Mouse (Mus musculus): Measurements from ENCODE around the gene Ppia. TPM values are rescaled to one million over a fixed set of nuclear protein-coding genes. Genes with fewer than 3 reads are reported as not detected.
"Not testable (repeated sequence)": the region's sequence is repeated elsewhere in the genome, so short reads cannot be mapped to it uniquely, and the experiment has no call there.

The Ppia gene
- total RNA-seq, 1 experiment from 2014 or later = 1,374 TPM

GRCm38 (mm10) chr11:6398141-6398540 lies 17.1 kb upstream of the Ppia start:
- ATAC-seq (replicated peaks in 1 of 2; ENCODE audit: insufficient read depth in 1 of 2, low FRiP score in 2 of 2, low TSS enrichment in 1 of 2, low read depth in 1 of 2, poor library complexity in 2 of 2, severe bottlenecking in 2 of 2) = no peak

GRCm38 (mm10) chr11:6402515-6403510 lies 12.4 kb upstream of the Ppia start:
- ATAC-seq (replicated peaks in 1 of 2; ENCODE audit: insufficient read depth in 1 of 2, low FRiP score in 2 of 2, low TSS enrichment in 1 of 2, low read depth in 1 of 2, poor library complexity in 2 of 2, severe bottlenecking in 2 of 2) = peak; percentile 28 to 48; a peak in 2 of 4 replicates

- no peak for ATAC-seq (replicated peaks in 1 of 2; ENCODE audit: insufficient read depth in 1 of 2, low FRiP score in 2 of 2, low TSS enrichment in 1 of 2, low read depth in 1 of 2, poor library complexity in 2 of 2, severe bottlenecking in 2 of 2)
These were observed 11.3 kb upstream of the Ppia start for GRCm38 (mm10) chr11:6403830-6404405.

- no peak for ATAC-seq (replicated peaks in 1 of 2; ENCODE audit: insufficient read depth in 1 of 2, low FRiP score in 2 of 2, low TSS enrichment in 1 of 2, low read depth in 1 of 2, poor library complexity in 2 of 2, severe bottlenecking in 2 of 2)
These were observed 10.3 kb upstream of the Ppia start for GRCm38 (mm10) chr11:6404699-6405566.

GRCm38 (mm10) chr11:6405591-6406081 lies 9.6 kb upstream of the Ppia start:
- ATAC-seq (replicated peaks in 1 of 2; ENCODE audit: insufficient read depth in 1 of 2, low FRiP score in 2 of 2, low TSS enrichment in 1 of 2, low read depth in 1 of 2, poor library complexity in 2 of 2, severe bottlenecking in 2 of 2) = no peak

GRCm38 (mm10) chr11:6406251-6407161 lies 8.7 kb upstream of the Ppia start:
- peak; percentile 35 to 56 for ATAC-seq (replicated peaks in 1 of 2; ENCODE audit: insufficient read depth in 1 of 2, low FRiP score in 2 of 2, low TSS enrichment in 1 of 2, low read depth in 1 of 2, poor library complexity in 2 of 2, severe bottlenecking in 2 of 2)

GRCm38 (mm10) chr11:6407162-6407621 lies 8.1 kb upstream of the Ppia start:
- no peak for ATAC-seq (replicated peaks in 1 of 2; ENCODE audit: insufficient read depth in 1 of 2, low FRiP score in 2 of 2, low TSS enrichment in 1 of 2, low read depth in 1 of 2, poor library complexity in 2 of 2, severe bottlenecking in 2 of 2)

- ATAC-seq (replicated peaks in 1 of 2; ENCODE audit: insufficient read depth in 1 of 2, low FRiP score in 2 of 2, low TSS enrichment in 1 of 2, low read depth in 1 of 2, poor library complexity in 2 of 2, severe bottlenecking in 2 of 2) = peak in 1 of 2 experiments; percentile 54; a peak in 2 of 4 replicates
These were observed 5.1 kb upstream of the Ppia start for GRCm38 (mm10) chr11:6410050-6410602.

- ATAC-seq (replicated peaks in 1 of 2; ENCODE audit: insufficient read depth in 1 of 2, low FRiP score in 2 of 2, low TSS enrichment in 1 of 2, low read depth in 1 of 2, poor library complexity in 2 of 2, severe bottlenecking in 2 of 2) = not testable (repeated sequence)
These were observed 4.5 kb upstream of the Ppia start for GRCm38 (mm10) chr11:6410755-6411154.

- ATAC-seq (replicated peaks in 1 of 2; ENCODE audit: insufficient read depth in 1 of 2, low FRiP score in 2 of 2, low TSS enrichment in 1 of 2, low read depth in 1 of 2, poor library complexity in 2 of 2, severe bottlenecking in 2 of 2) = no peak
These were observed 3.6 kb upstream of the Ppia start for GRCm38 (mm10) chr11:6411684-6412083.

GRCm38 (mm10) chr11:6413264-6413663 lies 2.0 kb upstream of the Ppia start:
- ATAC-seq (replicated peaks in 1 of 2; ENCODE audit: insufficient read depth in 1 of 2, low FRiP score in 2 of 2, low TSS enrichment in 1 of 2, low read depth in 1 of 2, poor library complexity in 2 of 2, severe bottlenecking in 2 of 2) = no peak

GRCm38 (mm10) chr11:6415551-6416404 lies 535 bp downstream of the Ppia start:
- ATAC-seq (replicated peaks in 1 of 2; ENCODE audit: insufficient read depth in 1 of 2, low FRiP score in 2 of 2, low TSS enrichment in 1 of 2, low read depth in 1 of 2, poor library complexity in 2 of 2, severe bottlenecking in 2 of 2) = peak; percentile 72 to 79

GRCm38 (mm10) chr11:6416405-6417034 lies 1.3 kb downstream of the Ppia start:
- ATAC-seq (replicated peaks in 1 of 2; ENCODE audit: insufficient read depth in 1 of 2, low FRiP score in 2 of 2, low TSS enrichment in 1 of 2, low read depth in 1 of 2, poor library complexity in 2 of 2, severe bottlenecking in 2 of 2) = peak; percentile 39 to 55; a peak in 3 of 4 replicates

- no peak for ATAC-seq (replicated peaks in 1 of 2; ENCODE audit: insufficient read depth in 1 of 2, low FRiP score in 2 of 2, low TSS enrichment in 1 of 2, low read depth in 1 of 2, poor library complexity in 2 of 2, severe bottlenecking in 2 of 2)
These were observed 1.8 kb downstream of the Ppia start for GRCm38 (mm10) chr11:6417069-6417468.

- ATAC-seq (replicated peaks in 1 of 2; ENCODE audit: insufficient read depth in 1 of 2, low FRiP score in 2 of 2, low TSS enrichment in 1 of 2, low read depth in 1 of 2, poor library complexity in 2 of 2, severe bottlenecking in 2 of 2) = no peak
These were observed 2.2 kb downstream of the Ppia start for GRCm38 (mm10) chr11:6417490-6417889.
